Mouse (Mus musculus) MEL (cell line): ENCODE measurements around the gene Kcnn1.

Experiments
- CTCF ChIP-seq, 3 experiments: IDR thresholded peaks in 2 of 3; conservative IDR thresholded peaks in 1 of 3; 2 replicates each; pipeline ENCODE4 v1.5.1; 2011 to 2012; ENCODE audit warnings: low read length in 3 of 3, low read depth in 2 of 3, mild to moderate bottlenecking in 2 of 3, improper control_type of control experiment in 1 of 3, inconsistent platforms in 1 of 3, mixed read lengths in 1 of 3, moderate library complexity in 1 of 3; ENCODE audit not compliant: control insufficient read depth in 1 of 3, insufficient read depth in 1 of 3, poor library complexity in 1 of 3, severe bottlenecking in 1 of 3
- ZKSCAN1 ChIP-seq: IDR thresholded peaks from 2 replicates; pipeline ENCODE4 v1.6.1; 2012; ENCODE audit warnings: low read depth, mild to moderate bottlenecking, inconsistent platforms, low read length, improper control_type of control experiment, moderate library complexity

- TF ChIP-seq CTCF (IDR thresholded peaks at IDR 0.05 in 2 of 3, conservative IDR thresholded peaks at IDR 0.05 in 1 of 3; ENCODE audit: control insufficient read depth in 1 of 3, insufficient read depth in 1 of 3, low read depth in 2 of 3, low read length in 3 of 3, poor library complexity in 1 of 3, severe bottlenecking in 1 of 3) (no peak), ZKSCAN1 (no peak)
These were observed 46.4 kb downstream of the Kcnn1 start for GRCm38 (mm10) chr8:70816679-70817078.
